Mouse (Mus musculus) thymus, adult 2 months (tissue): ENCODE measurements around the gene Gpcpd1.

ENCODE experiments used
- CTCF ChIP-seq: fragments of 200-500 bp; IDR thresholded peaks from 2 replicates; pipeline ENCODE4 v1.5.1; 2012; ENCODE audit warnings: mild to moderate bottlenecking, control low read depth, low read length, moderate library complexity, borderline replicate concordance; ENCODE audit not compliant: control insufficient read depth, poor library complexity, insufficient read depth; ENCODE audit errors: extremely low read depth
- POLR2A ChIP-seq: fragments of 200-500 bp; IDR thresholded peaks from 2 replicates; pipeline ENCODE4 v1.6.1; 2012; ENCODE audit warnings: mild to moderate bottlenecking, low read length, control low read depth, moderate library complexity; ENCODE audit not compliant: control insufficient read depth, poor library complexity, insufficient read depth; ENCODE audit errors: extremely low read depth

DNA sequence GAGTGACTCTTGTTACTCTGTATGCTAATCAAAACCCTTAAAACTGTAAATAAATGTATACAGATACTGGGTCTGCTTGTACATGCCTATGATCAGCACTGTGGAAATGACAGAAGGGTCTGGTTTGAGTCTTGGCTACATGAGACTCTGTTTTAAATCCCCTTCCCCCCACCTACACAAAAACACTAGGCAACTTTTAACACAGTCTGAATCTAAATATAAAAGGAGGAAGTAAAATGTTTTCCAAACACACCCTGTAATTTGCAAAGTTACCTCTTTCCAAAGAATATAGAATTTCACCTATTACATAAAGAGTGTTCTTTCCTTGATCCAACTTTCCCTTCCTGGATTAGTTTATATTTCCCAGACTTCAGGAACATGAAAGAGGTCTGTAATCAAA lies 14.2 kb upstream of the Gpcpd1 start:
- TF ChIP-seq POLR2A (no peak), CTCF (no peak)
